Comparison of ENCODE assay signal across 8 mouse cellular contexts in genomic region chr11:17685711-17686113, GRCm38 (mm10).
DNase-seq lines count a peak whose midpoint lies in the region; ATAC-seq and TF ChIP-seq lines count a peak whose summit lies in the region.

No protein-coding gene starts in this region.

- no peak overlapping the region for H3K4me3 ChIP-seq in CH12.LX (replicated peaks in 1 of 3; ENCODE audit: low read depth in 2 of 3, low read length in 2 of 3, poor library complexity in 1 of 3)
- no peak overlapping the region for H3K4me3 ChIP-seq in forebrain, embryonic 12.5 days (replicated peaks)
- no peak overlapping the region for H3K4me3 ChIP-seq in heart, embryonic 16.5 days (ENCODE audit: low read length)
- H3K4me3 ChIP-seq in lung, embryonic 15.5 days: no peak overlapping the region

- H3K9me3 ChIP-seq in CH12.LX (replicated peaks; ENCODE audit: low read length): peaks cover 8% of the 10 kb centered on the region
- no peaks in the 10 kb centered on the region for H3K9me3 ChIP-seq in forebrain, embryonic 12.5 days
- peaks cover 3% of the 10 kb centered on the region for H3K9me3 ChIP-seq in heart, embryonic 16.5 days (replicated peaks; ENCODE audit: control insufficient read depth, low read length)
- H3K9me3 ChIP-seq in lung, embryonic 15.5 days: 0 out of 2 replicates have a peak, but pooled peaks cover 2% of the 10 kb centered on the region

- no peak for TF ChIP-seq EP300 in CH12.LX (IDR thresholded peaks at IDR 0.05; ENCODE audit: low read length)

- peak overlapping the region; percentile 68; the same call in 1 of the 2 replicates for H3K4me2 ChIP-seq in CH12.LX (ENCODE audit: insufficient read depth, low read depth, poor library complexity, severe bottlenecking)
- H3K4me2 ChIP-seq in forebrain, embryonic 12.5 days: no peak overlapping the region
- H3K4me2 ChIP-seq in heart, embryonic 16.5 days (ENCODE audit: low read depth, low read length): peak overlapping the region; percentile 49
- H3K4me2 ChIP-seq in lung, embryonic 15.5 days: no peak overlapping the region

- in situ Hi-C loops in CH12.LX (cut with MboI; ENCODE audit: low pct_ligation_motif_present, low pct_unique_long_range_greater_than_20kb, low sequenced_read_pairs): loop anchor here (25.0 kb wide), 1 partner anchor 302 kb away; no protein-coding TSS in a partner anchor

- H3K4me1 ChIP-seq in CH12.LX (ENCODE audit: control insufficient read depth in 1 of 2, insufficient read depth in 2 of 2): peaks cover 0 to 24% of the 10 kb centered on the region in 2 experiments; a peak in 2 of 4 replicates
- no peaks in the 10 kb centered on the region for H3K4me1 ChIP-seq in forebrain, embryonic 12.5 days
- peaks cover 6% of the 10 kb centered on the region for H3K4me1 ChIP-seq in heart, embryonic 16.5 days (ENCODE audit: control insufficient read depth, insufficient read depth, low read length)
- peaks cover 10% of the 10 kb centered on the region; the same call in 1 of the 2 replicates for H3K4me1 ChIP-seq in lung, embryonic 15.5 days

- DNase-seq in CH12.LX (ENCODE audit: extremely low read depth) (peak; percentile 65), MN1 (ENCODE audit: low spot score) (no peak)
- peak; percentile 67 for DNase-seq in kidney, postnatal 10 days
- peak; percentile 30 for DNase-seq in retina, postnatal 7 days (ENCODE audit: low read depth, low spot score)

- no peak overlapping the region for H3K27ac ChIP-seq in CH12.LX (ENCODE audit: insufficient read depth, low read depth)
- H3K27ac ChIP-seq in forebrain, embryonic 12.5 days: no peak overlapping the region
- H3K27ac ChIP-seq in heart, embryonic 16.5 days (ENCODE audit: low read length): peak overlapping the region; percentile 63; the same call in 1 of the 2 replicates
- H3K27ac ChIP-seq in lung, embryonic 15.5 days: peak overlapping the region; percentile 33; the same call in 1 of the 2 replicates

- H3K27me3 ChIP-seq in CH12.LX (replicated peaks): no peaks in the 10 kb centered on the region
- H3K27me3 ChIP-seq in forebrain, embryonic 12.5 days: no peaks in the 10 kb centered on the region
- H3K27me3 ChIP-seq in heart, embryonic 16.5 days (ENCODE audit: control insufficient read depth, insufficient read depth, low read length): no peaks in the 10 kb centered on the region
- H3K27me3 ChIP-seq in lung, embryonic 15.5 days: no peaks in the 10 kb centered on the region

- H3K79me2 ChIP-seq in CH12.LX (replicated peaks; ENCODE audit: control insufficient read depth, extremely low read depth, insufficient read depth, poor library complexity, severe bottlenecking): no peaks in the 10 kb centered on the region

- dilution Hi-C loops in CH12.LX (cut with MboI; ENCODE audit: extremely low pct_ligation_motif_present, extremely low pct_unique_long_range_greater_than_20kb, low sequenced_read_pairs): no loop called here

- H3K9ac ChIP-seq in CH12.LX (ENCODE audit: insufficient read depth, low read depth): no peak overlapping the region
- H3K9ac ChIP-seq in forebrain, embryonic 12.5 days: no peak overlapping the region
- H3K9ac ChIP-seq in heart, embryonic 16.5 days (ENCODE audit: low read length): no peak overlapping the region
- no peak overlapping the region for H3K9ac ChIP-seq in lung, embryonic 15.5 days

- WGBS in forebrain, embryonic 12.5 days: 68% methylated on average over 4 of the region's 4 CpGs
- 5% methylated on average over 4 of the region's 4 CpGs for WGBS in heart, embryonic 16.5 days
- 21% methylated on average over 4 of the region's 4 CpGs for WGBS in lung, embryonic 15.5 days

- ATAC-seq in cerebellum, adult (ENCODE audit: insufficient number of reproducible peaks, low FRiP score, low TSS enrichment): peak; percentile 64
- peak; percentile 33; the same call in 1 of the 2 replicates for ATAC-seq in forebrain, embryonic 12.5 days (ENCODE audit: low FRiP score)
- peak; percentile 83 for ATAC-seq in heart, embryonic 16.5 days (replicated peaks; ENCODE audit: extremely low read depth, insufficient read depth, low FRiP score)
- ATAC-seq in lung, embryonic 15.5 days (ENCODE audit: borderline replicate concordance, extremely low read depth, low FRiP score, low TSS enrichment): peak; percentile 83; the same call in 1 of the 2 replicates

- peak in 1 of 2 experiments; percentile 81; a peak in 2 of 4 replicates for TF ChIP-seq CTCF in CH12.LX (conservative IDR thresholded peaks at IDR 0.05 in 1 of 2, IDR thresholded peaks at IDR 0.05 in 1 of 2; ENCODE audit: low read depth in 2 of 2, low read length in 2 of 2)

- TF ChIP-seq POLR2A in CH12.LX (IDR thresholded peaks at IDR 0.05; ENCODE audit: low read depth, low read length): no peak

- peak; percentile 91 for TF ChIP-seq RAD21 in CH12.LX (IDR thresholded peaks at IDR 0.05; ENCODE audit: low read depth, low read length)

- no peaks in the 10 kb centered on the region for H3K36me3 ChIP-seq in CH12.LX (replicated peaks in 1 of 2; ENCODE audit: control insufficient read depth in 1 of 2, insufficient read depth in 1 of 2, low read length in 1 of 2)
- no peaks in the 10 kb centered on the region for H3K36me3 ChIP-seq in forebrain, embryonic 12.5 days (replicated peaks)
- H3K36me3 ChIP-seq in heart, embryonic 16.5 days (ENCODE audit: control insufficient read depth, insufficient read depth): 0 out of 2 replicates have a peak, but pooled peaks cover 3% of the 10 kb centered on the region
- no peaks in the 10 kb centered on the region for H3K36me3 ChIP-seq in lung, embryonic 15.5 days

TF ChIP-seq in CH12.LX, 34 proteins besides CTCF, POLR2A, EP300 and RAD21:
- TF ChIP-seq ZNF384 (IDR thresholded peaks at IDR 0.05; ENCODE audit: low read depth, low read length) (peak; percentile 70), E2F4 (IDR thresholded peaks at IDR 0.05; ENCODE audit: insufficient replicate concordance, low read depth, low read length) (no peak), ZMIZ1 (IDR thresholded peaks at IDR 0.05; ENCODE audit: low read depth, low read length) (no peak), JUND (conservative IDR thresholded peaks at IDR 0.05; ENCODE audit: low read depth, low read length) (no peak), MEF2A (IDR thresholded peaks at IDR 0.05; ENCODE audit: borderline replicate concordance, low read depth, low read length) (peak; percentile 18; the same call in 1 of the 2 replicates), ZC3H11A (IDR thresholded peaks at IDR 0.05; ENCODE audit: low read depth, low read length) (peak; percentile 29; the same call in 1 of the 2 replicates), SMC3 (IDR thresholded peaks at IDR 0.05; ENCODE audit: low read depth, low read length) (peak; percentile 71), USF2 (conservative IDR thresholded peaks at IDR 0.05; ENCODE audit: low read depth, low read length) (no peak), ZKSCAN1 (IDR thresholded peaks at IDR 0.05; ENCODE audit: borderline replicate concordance, low read depth, low read length) (no peak)
TF ChIP-seq in CH12.LX: peak in this region for 4.

Comparison
In these comparisons a context has a peak if more than half of its experiments do, and no peak if none do; other contexts are left out.
1. H3K27ac ChIP-seq: peak in heart, embryonic 16.5 days (single experiment) and lung, embryonic 15.5 days (single experiment); none in CH12.LX (single experiment) and forebrain, embryonic 12.5 days (single experiment).
2. H3K4me2 ChIP-seq: peak in CH12.LX (single experiment) and heart, embryonic 16.5 days (single experiment); none in forebrain, embryonic 12.5 days (single experiment) and lung, embryonic 15.5 days (single experiment).
3. ATAC-seq: peak in every context shown above with its lines; median percentile 83 in heart, embryonic 16.5 days; 83 in lung, embryonic 15.5 days; 64 in cerebellum, adult; 33 in forebrain, embryonic 12.5 days.